ENCODE assay signal across 12 mouse cellular contexts in the genomic region with DNA sequence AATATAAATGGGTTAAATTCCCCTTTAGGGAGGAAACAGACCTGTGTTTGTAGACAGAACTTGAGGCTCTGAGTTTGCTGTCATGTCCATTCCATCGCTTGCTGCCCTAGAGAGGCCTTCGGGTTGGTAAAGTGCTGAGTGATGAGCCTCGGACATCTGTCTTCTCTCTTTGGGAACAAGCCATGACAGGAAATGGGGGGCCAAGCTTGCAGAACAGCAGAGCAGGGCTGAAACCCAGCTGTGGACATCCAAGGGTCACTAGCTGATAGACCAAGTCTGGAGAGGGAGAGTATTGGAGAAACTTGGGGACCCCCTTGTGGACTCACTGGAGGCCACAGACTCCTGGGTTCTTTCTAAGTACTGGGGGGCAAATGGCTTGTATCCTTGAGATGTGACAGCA.
A peak's percentile ranks its signal among the peaks of the same experiment; 100 is the strongest.
DNase-seq lines count a peak whose midpoint lies in the region; ATAC-seq lines count a peak whose summit lies in the region.
"Had no signal": no experiment of that assay in that cellular context is flagged by ENCODE, and none has a peak within 500 bp of the region (broad histone marks: within the 10 kb centered on the region; RNA-seq: fewer than 3 reads in every experiment).

No protein-coding gene starts in this region.

- no peak overlapping the region for H3K9ac ChIP-seq in kidney, embryonic 15.5 days
- no peak overlapping the region for H3K9ac ChIP-seq in stomach, embryonic 14.5 days (replicated peaks; ENCODE audit: low read depth, low read length)
- H3K9ac ChIP-seq: forebrain, embryonic 15.5 days had no signal

- H3K36me3 ChIP-seq in kidney, embryonic 15.5 days = no peaks in the 10 kb centered on the region
- no peaks in the 10 kb centered on the region for H3K36me3 ChIP-seq in stomach, embryonic 14.5 days (ENCODE audit: control insufficient read depth, insufficient read depth, low read length)
- H3K36me3 ChIP-seq: forebrain, embryonic 15.5 days had no signal

- H3K9me3 ChIP-seq in kidney, embryonic 15.5 days (replicated peaks) = no peaks in the 10 kb centered on the region
- H3K9me3 ChIP-seq in stomach, embryonic 14.5 days (ENCODE audit: control insufficient read depth, low read depth, low read length) = no peaks in the 10 kb centered on the region
- H3K9me3 ChIP-seq: forebrain, embryonic 15.5 days had no signal

- peak overlapping the region; percentile 89 for H3K27ac ChIP-seq in kidney, embryonic 15.5 days
- peak overlapping the region; percentile 69; the same call in 1 of the 2 replicates for H3K27ac ChIP-seq in stomach, embryonic 14.5 days (ENCODE audit: low read length)
- H3K27ac ChIP-seq: forebrain, embryonic 15.5 days had no signal

- H3K4me2 ChIP-seq in kidney, embryonic 15.5 days = no peak overlapping the region
- no peak overlapping the region for H3K4me2 ChIP-seq in stomach, embryonic 14.5 days (replicated peaks; ENCODE audit: low read depth, low read length)
- H3K4me2 ChIP-seq: forebrain, embryonic 15.5 days had no signal

- no peak overlapping the region for H3K4me3 ChIP-seq in kidney, embryonic 15.5 days (replicated peaks)
- no peak overlapping the region for H3K4me3 ChIP-seq in stomach, embryonic 14.5 days (ENCODE audit: low read depth, low read length)
- H3K4me3 ChIP-seq: forebrain, embryonic 15.5 days had no signal

- H3K4me1 ChIP-seq in kidney, embryonic 15.5 days = peaks cover 74% of the 10 kb centered on the region
- peaks cover 61% of the 10 kb centered on the region for H3K4me1 ChIP-seq in stomach, embryonic 14.5 days (ENCODE audit: control insufficient read depth, insufficient read depth, low read length)

- ATAC-seq in kidney, embryonic 15.5 days (replicated peaks; ENCODE audit: low FRiP score) = no peak
- ATAC-seq in stomach, embryonic 14.5 days (ENCODE audit: insufficient number of reproducible peaks, insufficient read depth, low FRiP score, low read depth) = no peak
- ATAC-seq: forebrain, embryonic 15.5 days; hindbrain, postnatal 0 days had no signal

- peak; percentile 96 for DNase-seq in heart, adult 11 months
- DNase-seq in heart, adult 8-10 months (ENCODE audit: low spot score) = no peak
- no peak for DNase-seq in kidney, adult 11 months
- DNase-seq in lung, postnatal 4 days = peak; percentile 29 to 56
- no peak for DNase-seq in lung, postnatal 10 days
- no peak for DNase-seq in B cell, adult 2 months
- DNase-seq: layer of hippocampus, postnatal 36 days; right cerebral cortex, postnatal 25 days had no signal

- 69% methylated on average over 3 of the region's 3 CpGs for WGBS in kidney, embryonic 15.5 days
- WGBS in stomach, embryonic 14.5 days = 61% methylated on average over 3 of the region's 3 CpGs

- H3K27me3 ChIP-seq in kidney, embryonic 15.5 days = no peaks in the 10 kb centered on the region
- no peaks in the 10 kb centered on the region for H3K27me3 ChIP-seq in stomach, embryonic 14.5 days (ENCODE audit: control insufficient read depth, insufficient read depth, low read length)
- H3K27me3 ChIP-seq: forebrain, embryonic 15.5 days had no signal

Comparison
In these comparisons a context has a peak if more than half of its experiments do, and no peak if none do; other contexts are left out.
1. DNase-seq: peak in heart, adult 11 months (single experiment) and lung, postnatal 4 days (2 of 2); none in heart, adult 8-10 months (single experiment), kidney, adult 11 months (single experiment), lung, postnatal 10 days (single experiment) and B cell, adult 2 months (0 of 2).